Mouse (Mus musculus): Measurements from ENCODE around the gene Igf2.

- TF ChIP-seq TAL1 (IDR thresholded peaks at IDR 0.05; ENCODE audit: low read length) (no peak), GATA1 (IDR thresholded peaks at IDR 0.05; ENCODE audit: low read length) (no peak)
Measured at GRCm38 (mm10) chr7:142646676-142647075, 19.9 kb downstream of the Igf2 start.

Data from erythroblast, embryonic 14.5 days (primary cell).